Mouse (Mus musculus) ES-Bruce4 (cell line): Measurements from ENCODE around the gene Spata5. TPM values are rescaled to one million over a fixed set of nuclear protein-coding genes. Genes with fewer than 3 reads are reported as not detected.

ENCODE experiments used
- H3K27ac ChIP-seq: 2 replicates; pipeline ENCODE4 v1.5.1; 2012; ENCODE audit warnings: low read length, inconsistent platforms; ENCODE audit not compliant: insufficient read depth
- H3K27me3 ChIP-seq: 2 replicates; pipeline ENCODE4 v1.6.1; 2012; ENCODE audit warnings: mild to moderate bottlenecking, low read length, inconsistent platforms; ENCODE audit not compliant: control insufficient read depth, poor library complexity, insufficient read depth, severe bottlenecking
- H3K36me3 ChIP-seq: 2 replicates; pipeline ENCODE4 v1.6.1; 2012; ENCODE audit warnings: inconsistent platforms, mild to moderate bottlenecking, low read length, moderate library complexity; ENCODE audit not compliant: control insufficient read depth, poor library complexity, insufficient read depth, severe bottlenecking
- H3K4me1 ChIP-seq: one replicate; pipeline ENCODE4 v1.8.1; 2011; ENCODE audit warnings: low read length; ENCODE audit not compliant: control insufficient read depth, insufficient read depth
- H3K4me3 ChIP-seq: 2 replicates; pipeline ENCODE4 v1.5.1; 2011; ENCODE audit warnings: low read depth, mild to moderate bottlenecking, low read length
- H3K9ac ChIP-seq: 2 replicates; pipeline ENCODE4 v1.6.1; 2012; ENCODE audit warnings: low read depth, mild to moderate bottlenecking, inconsistent platforms; ENCODE audit not compliant: poor library complexity, severe bottlenecking
- H3K9me3 ChIP-seq: replicated peaks from 2 replicates; pipeline ENCODE4 v1.6.1; 2012; ENCODE audit warnings: mild to moderate bottlenecking, low read length, inconsistent platforms; ENCODE audit not compliant: control insufficient read depth, poor library complexity, insufficient read depth, severe bottlenecking
- CTCF ChIP-seq: IDR thresholded peaks from one replicate; pipeline ENCODE4 v1.8.1; 2011; ENCODE audit warnings: low read depth, low read length
- EP300 ChIP-seq: IDR thresholded peaks from 2 replicates; pipeline ENCODE4 v1.6.1; 2011; ENCODE audit warnings: low read depth, low read length; ENCODE audit not compliant: insufficient read depth
- POLR2A ChIP-seq: IDR thresholded peaks from one replicate; pipeline ENCODE4 v1.8.1; 2011; ENCODE audit warnings: low read length; ENCODE audit not compliant: insufficient read depth
- polyA plus RNA-seq: library from polyadenylated mRNA; stranded (reverse); fragments of >200 nt; gene quantifications from 2 replicates; pipeline ENCODE4 v1.2.4, GENCODE M21; 2011; ENCODE audit warnings: low read depth; ENCODE audit not compliant: missing spikeins, insufficient read depth, insufficient read length

Spata5 gene
- 49.5 and 56.6 TPM in 2 replicates for polyA plus RNA-seq

GRCm38 (mm10) chr3:37419458-37419991 lies at the start of gene Spata5:
Gene Spata5 (plus strand): TSS chr3:37419896.
- H3K4me1 ChIP-seq: no peaks in the 10 kb centered on the region
- peak within 1 kb of the TSS; percentile 77 for H3K9ac ChIP-seq
- peak within 1 kb of the TSS; percentile 92 for H3K4me3 ChIP-seq
- H3K9me3 ChIP-seq: no peaks in the 10 kb centered on the region
- H3K27me3 ChIP-seq: no peaks in the 10 kb centered on the region
- TF ChIP-seq POLR2A (peak; percentile 84), EP300 (0 out of 2 replicates have a peak, but pooled peaks have one; percentile 3), CTCF (no peak)
- H3K27ac ChIP-seq: peak within 1 kb of the TSS; percentile 49
- no peaks in the 10 kb centered on the region; the same call in 1 of the 2 replicates for H3K36me3 ChIP-seq

GRCm38 (mm10) chr3:37370407-37370806 lies 49.3 kb upstream of the Spata5 start:
- no peaks in the 10 kb centered on the region for H3K4me1 ChIP-seq
- no peak overlapping the region for H3K9ac ChIP-seq
- no peak overlapping the region for H3K27ac ChIP-seq
- H3K27me3 ChIP-seq: no peaks in the 10 kb centered on the region; the same call in 1 of the 2 replicates
- TF ChIP-seq EP300 (no peak), CTCF (no peak), POLR2A (no peak)
- no peak overlapping the region for H3K4me3 ChIP-seq
- H3K9me3 ChIP-seq: no peaks in the 10 kb centered on the region
- H3K36me3 ChIP-seq: no peaks in the 10 kb centered on the region

- TF ChIP-seq CTCF: no peak
- TF ChIP-seq EP300: no peak
- no peak for TF ChIP-seq POLR2A
- no peaks in the 10 kb centered on the region for H3K4me1 ChIP-seq
Observed at GRCm38 (mm10) chr3:37373712-37374111, 46.0 kb upstream of the Spata5 start.

GRCm38 (mm10) chr3:37377926-37378325 lies 41.8 kb upstream of the Spata5 start:
- no peak overlapping the region for H3K4me3 ChIP-seq
- TF ChIP-seq POLR2A: no peak
- no peak for TF ChIP-seq CTCF
- no peak for TF ChIP-seq EP300
- no peak overlapping the region for H3K9ac ChIP-seq
- no peak overlapping the region for H3K27ac ChIP-seq
- H3K4me1 ChIP-seq: no peaks in the 10 kb centered on the region
- H3K36me3 ChIP-seq: no peaks in the 10 kb centered on the region
- H3K27me3 ChIP-seq: no peaks in the 10 kb centered on the region
- H3K9me3 ChIP-seq: no peaks in the 10 kb centered on the region

More at GRCm38 (mm10) chr3:37373712-37374111, 46.0 kb upstream of the Spata5 start:
- Histone ChIP-seq H3K4me3 (no peak overlapping the region), H3K9me3 (no peaks in the 10 kb centered on the region), H3K9ac (no peak overlapping the region), H3K27me3 (no peaks in the 10 kb centered on the region; the same call in 1 of the 2 replicates), H3K36me3 (no peaks in the 10 kb centered on the region), H3K27ac (no peak overlapping the region)

- no peak overlapping the region for H3K27ac ChIP-seq
- no peaks in the 10 kb centered on the region for H3K36me3 ChIP-seq
- no peak overlapping the region for H3K4me3 ChIP-seq
- no peaks in the 10 kb centered on the region for H3K9me3 ChIP-seq
- TF ChIP-seq CTCF (no peak), EP300 (no peak), POLR2A (no peak)
- no peaks in the 10 kb centered on the region for H3K4me1 ChIP-seq
- H3K9ac ChIP-seq: no peak overlapping the region
- no peaks in the 10 kb centered on the region for H3K27me3 ChIP-seq
Observed at GRCm38 (mm10) chr3:37378412-37378811, 41.3 kb upstream of the Spata5 start.

GRCm38 (mm10) chr3:37379201-37379600 lies 40.5 kb upstream of the Spata5 start:
- no peak overlapping the region for H3K27ac ChIP-seq
- TF ChIP-seq EP300: no peak
- peak; percentile 25 for TF ChIP-seq CTCF
- H3K9me3 ChIP-seq: no peaks in the 10 kb centered on the region
- no peak overlapping the region for H3K9ac ChIP-seq
- H3K4me1 ChIP-seq: no peaks in the 10 kb centered on the region
- H3K4me3 ChIP-seq: no peak overlapping the region
- no peaks in the 10 kb centered on the region for H3K27me3 ChIP-seq
- H3K36me3 ChIP-seq: no peaks in the 10 kb centered on the region
